Mouse (Mus musculus): Measurements from ENCODE around the gene Rin1. TPM values are rescaled to one million over a fixed set of nuclear protein-coding genes. Genes with fewer than 3 reads are reported as not detected.
"Not testable (repeated sequence)": the region's sequence is repeated elsewhere in the genome, so short reads cannot be mapped to it uniquely, and the experiment has no call there.

Rin1 gene
- 3.0 and 4.3 TPM in 2 replicates for polyA plus RNA-seq (2014; fragmentation: Nextera tagmentation; extraction: Ambion mirVana)

DNA sequence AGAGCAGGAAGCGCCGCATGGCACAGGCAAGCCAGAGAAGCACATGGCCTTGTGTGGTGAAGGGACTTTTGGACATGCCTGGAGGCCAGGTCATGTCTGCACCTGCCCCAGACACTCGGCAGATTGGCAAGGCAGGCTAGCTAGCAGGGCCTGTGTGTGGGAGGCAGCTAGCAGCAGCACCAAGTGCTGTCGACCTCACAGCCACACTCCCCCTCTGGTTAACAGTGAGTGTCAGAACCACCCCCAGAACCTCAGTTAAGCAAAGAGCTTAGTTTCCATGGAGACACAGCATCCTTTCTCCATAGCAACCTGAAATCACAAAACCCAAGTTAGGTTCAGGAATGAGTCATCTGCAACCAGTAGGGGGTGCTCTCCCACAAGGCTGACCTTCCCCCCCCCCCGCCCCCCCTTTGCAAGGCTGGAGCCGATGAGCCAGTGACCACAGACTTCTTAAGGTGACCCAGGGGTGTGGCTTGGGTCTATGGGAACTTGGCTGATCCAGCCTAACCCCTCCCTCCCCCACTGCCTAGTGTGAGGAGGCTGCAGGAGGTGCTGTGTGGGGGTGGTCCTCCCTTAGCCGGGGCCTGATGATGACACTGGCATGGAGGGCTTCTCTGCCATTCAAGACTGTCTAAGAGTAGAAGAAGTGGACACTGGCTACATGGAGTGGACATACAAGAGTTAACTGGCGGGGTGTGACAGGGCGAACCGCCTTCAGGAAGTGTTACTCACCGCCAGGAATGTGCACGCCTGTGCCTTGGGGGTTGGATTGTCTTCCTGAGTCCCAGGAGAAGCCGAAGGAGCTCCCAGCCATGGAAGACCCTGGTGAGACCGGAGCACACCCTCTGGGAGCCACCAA, at the start of gene Rin1:
Gene Rin1, plus strand, starts transcription at position 435 of the 859 bp plus-strand sequence.
- no peaks in the 10 kb centered on the region for H3K9me3 ChIP-seq (replicated peaks; ENCODE audit: control insufficient read depth, low read length)
- H3K4me2 ChIP-seq, result peak within 1 kb of the TSS; percentile 57
- peak within 1 kb of the TSS; percentile 24 for H3K4me3 ChIP-seq (ENCODE audit: low read depth, low read length)
- H3K36me3 ChIP-seq (ENCODE audit: control insufficient read depth, insufficient read depth, low read length), result no peaks in the 10 kb centered on the region; the same call in 1 of the 2 replicates
- peaks cover 26% of the 10 kb centered on the region for H3K27me3 ChIP-seq (ENCODE audit: control insufficient read depth, insufficient read depth, low read length)
- peak; percentile 51 for ATAC-seq (replicated peaks; ENCODE audit: insufficient number of reproducible peaks, low FRiP score, low TSS enrichment)
- H3K9ac ChIP-seq (ENCODE audit: low read depth, low read length), result peak within 1 kb of the TSS; percentile 23; the same call in 1 of the 2 replicates
- 16% methylated on average over 14 of the region's 14 CpGs for WGBS (ENCODE audit: insufficient replicate concordance)
- peaks cover 21% of the 10 kb centered on the region for H3K4me1 ChIP-seq (ENCODE audit: control insufficient read depth, insufficient read depth, low read length)
- peak within 1 kb of the TSS; percentile 1; the same call in 1 of the 2 replicates for H3K27ac ChIP-seq (ENCODE audit: low read depth, low read length)

- WGBS (ENCODE audit: insufficient replicate concordance), result 1% methylated on average over 39 of the region's 39 CpGs
- H3K4me3 ChIP-seq (ENCODE audit: low read depth, low read length), result peak overlapping the region; percentile 33
- no peaks in the 10 kb centered on the region for H3K9me3 ChIP-seq (replicated peaks; ENCODE audit: control insufficient read depth, low read length)
- H3K4me2 ChIP-seq, result peak overlapping the region; percentile 63
- ATAC-seq (replicated peaks; ENCODE audit: insufficient number of reproducible peaks, low FRiP score, low TSS enrichment), result peak; percentile 84
- no peaks in the 10 kb centered on the region for H3K36me3 ChIP-seq (ENCODE audit: control insufficient read depth, insufficient read depth, low read length)
- H3K27me3 ChIP-seq (ENCODE audit: control insufficient read depth, insufficient read depth, low read length), result peaks cover 9% of the 10 kb centered on the region; the same call in 1 of the 2 replicates
- peak overlapping the region; percentile 30 for H3K27ac ChIP-seq (ENCODE audit: low read depth, low read length)
- 0 out of 2 replicates have a peak overlapping the region, but pooled peaks have one; percentile 0 for H3K9ac ChIP-seq (ENCODE audit: low read depth, low read length)
- H3K4me1 ChIP-seq (ENCODE audit: control insufficient read depth, insufficient read depth, low read length), result peaks cover 11% of the 10 kb centered on the region; the same call in 1 of the 2 replicates
Measured at GRCm38 (mm10) chr19:5001666-5002406, 48.4 kb upstream of the Rin1 start.

GRCm38 (mm10) chr19:5003644-5004043, 46.6 kb upstream of the Rin1 start:
- H3K4me1 ChIP-seq (ENCODE audit: control insufficient read depth, insufficient read depth, low read length), result peaks cover 11% of the 10 kb centered on the region; the same call in 1 of the 2 replicates
- WGBS (ENCODE audit: insufficient replicate concordance), result 49% methylated on average over 2 of the region's 2 CpGs
- not testable (repeated sequence) for ATAC-seq (replicated peaks; ENCODE audit: insufficient number of reproducible peaks, low FRiP score, low TSS enrichment); H3K27ac ChIP-seq (ENCODE audit: low read depth, low read length); H3K9me3 ChIP-seq (replicated peaks; ENCODE audit: control insufficient read depth, low read length); H3K9ac ChIP-seq (ENCODE audit: low read depth, low read length); H3K4me2 ChIP-seq; H3K4me3 ChIP-seq (ENCODE audit: low read depth, low read length); H3K36me3 ChIP-seq (ENCODE audit: control insufficient read depth, insufficient read depth, low read length); H3K27me3 ChIP-seq (ENCODE audit: control insufficient read depth, insufficient read depth, low read length)

DNA sequence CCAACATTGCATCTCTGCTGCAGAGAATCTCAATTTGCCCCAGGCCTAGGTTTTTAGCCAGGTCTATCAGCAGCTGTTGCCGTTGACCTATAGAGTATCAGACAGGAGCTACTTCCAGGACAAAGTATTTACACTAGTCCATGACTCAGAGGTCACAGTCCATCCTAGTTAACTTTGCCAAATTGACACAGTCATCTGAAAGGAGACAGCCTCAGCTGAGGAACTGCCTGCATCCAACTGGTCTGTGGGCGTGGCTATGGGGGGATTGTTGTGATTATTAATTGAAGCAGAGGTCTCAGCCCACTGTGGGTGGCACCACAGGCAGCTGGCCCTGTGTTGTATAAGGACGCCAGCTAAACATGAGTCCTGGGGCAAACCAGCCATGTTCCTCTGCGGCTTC, 45.4 kb upstream of the Rin1 start:
- H3K27me3 ChIP-seq (ENCODE audit: control insufficient read depth, insufficient read depth, low read length), result peaks cover 9% of the 10 kb centered on the region; the same call in 1 of the 2 replicates
- no peak overlapping the region for H3K9ac ChIP-seq (ENCODE audit: low read depth, low read length)
- peaks cover 3% of the 10 kb centered on the region; the same call in 1 of the 2 replicates for H3K4me1 ChIP-seq (ENCODE audit: control insufficient read depth, insufficient read depth, low read length)
- H3K4me2 ChIP-seq, result no peak overlapping the region
- no peaks in the 10 kb centered on the region for H3K9me3 ChIP-seq (replicated peaks; ENCODE audit: control insufficient read depth, low read length)
- 63% methylated on average over 4 of the region's 4 CpGs for WGBS (ENCODE audit: insufficient replicate concordance)
- no peak overlapping the region for H3K27ac ChIP-seq (ENCODE audit: low read depth, low read length)
- H3K36me3 ChIP-seq (ENCODE audit: control insufficient read depth, insufficient read depth, low read length), result no peaks in the 10 kb centered on the region
- no peak overlapping the region for H3K4me3 ChIP-seq (ENCODE audit: low read depth, low read length)
- no peak for ATAC-seq (replicated peaks; ENCODE audit: insufficient number of reproducible peaks, low FRiP score, low TSS enrichment)

- no peak overlapping the region for H3K4me2 ChIP-seq
- no peak overlapping the region for H3K9ac ChIP-seq (ENCODE audit: low read depth, low read length)
- no peak overlapping the region for H3K27ac ChIP-seq (ENCODE audit: low read depth, low read length)
- no peaks in the 10 kb centered on the region for H3K27me3 ChIP-seq (ENCODE audit: control insufficient read depth, insufficient read depth, low read length)
- no peaks in the 10 kb centered on the region for H3K9me3 ChIP-seq (replicated peaks; ENCODE audit: control insufficient read depth, low read length)
- no peaks in the 10 kb centered on the region for H3K36me3 ChIP-seq (ENCODE audit: control insufficient read depth, insufficient read depth, low read length)
- WGBS (ENCODE audit: insufficient replicate concordance), result 46% methylated on average over 8 of the region's 8 CpGs
- H3K4me3 ChIP-seq (ENCODE audit: low read depth, low read length), result no peak overlapping the region
- peaks cover 11% of the 10 kb centered on the region; the same call in 1 of the 2 replicates for H3K4me1 ChIP-seq (ENCODE audit: control insufficient read depth, insufficient read depth, low read length)
- ATAC-seq (replicated peaks; ENCODE audit: insufficient number of reproducible peaks, low FRiP score, low TSS enrichment), result no peak
Measured at GRCm38 (mm10) chr19:5013138-5013537, 37.1 kb upstream of the Rin1 start.

DNA sequence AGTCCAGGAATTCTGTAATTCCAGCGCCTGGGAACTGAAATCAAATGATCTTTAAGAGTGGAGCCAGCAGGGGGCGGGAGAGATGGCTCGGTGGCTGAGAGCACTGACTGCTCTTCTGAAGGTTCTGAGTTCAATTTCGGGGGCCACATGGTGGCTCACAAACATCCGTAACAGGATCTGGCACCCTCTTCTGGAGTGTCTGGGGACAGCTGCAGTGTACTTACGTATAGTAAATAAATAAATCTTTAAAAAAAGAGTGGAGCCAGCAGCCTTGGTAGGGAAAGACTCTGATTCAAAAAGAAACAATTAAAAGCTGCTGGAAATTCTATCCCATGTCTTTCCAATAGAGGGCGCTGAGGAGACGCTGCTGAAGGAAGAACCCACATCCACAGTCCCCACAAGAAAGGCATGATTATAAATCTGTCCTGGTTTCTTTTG, 35.3 kb upstream of the Rin1 start:
- Histone ChIP-seq H3K9ac (ENCODE audit: low read depth, low read length) (no peak overlapping the region; the same call in 1 of the 2 replicates), H3K36me3 (ENCODE audit: control insufficient read depth, insufficient read depth, low read length) (no peaks in the 10 kb centered on the region), H3K4me1 (ENCODE audit: control insufficient read depth, insufficient read depth, low read length) (peaks cover 11% of the 10 kb centered on the region; the same call in 1 of the 2 replicates), H3K4me3 (ENCODE audit: low read depth, low read length) (no peak overlapping the region), H3K27me3 (ENCODE audit: control insufficient read depth, insufficient read depth, low read length) (no peaks in the 10 kb centered on the region), H3K4me2 (no peak overlapping the region), H3K27ac (ENCODE audit: low read depth, low read length) (no peak overlapping the region), H3K9me3 (replicated peaks; ENCODE audit: control insufficient read depth, low read length) (no peaks in the 10 kb centered on the region)
- 20% methylated on average over 8 of the region's 8 CpGs for WGBS (ENCODE audit: insufficient replicate concordance)
- no peak for ATAC-seq (replicated peaks; ENCODE audit: insufficient number of reproducible peaks, low FRiP score, low TSS enrichment)

- Histone ChIP-seq H3K4me3 (ENCODE audit: low read depth, low read length) (no peak overlapping the region), H3K27me3 (ENCODE audit: control insufficient read depth, insufficient read depth, low read length) (no peaks in the 10 kb centered on the region), H3K27ac (ENCODE audit: low read depth, low read length) (peak overlapping the region; percentile 95), H3K4me1 (ENCODE audit: control insufficient read depth, insufficient read depth, low read length) (peaks cover 11% of the 10 kb centered on the region; the same call in 1 of the 2 replicates), H3K9me3 (replicated peaks; ENCODE audit: control insufficient read depth, low read length) (no peaks in the 10 kb centered on the region), H3K36me3 (ENCODE audit: control insufficient read depth, insufficient read depth, low read length) (no peaks in the 10 kb centered on the region), H3K9ac (ENCODE audit: low read depth, low read length) (peak overlapping the region; percentile 36; the same call in 1 of the 2 replicates), H3K4me2 (peak overlapping the region; percentile 56)
- peak; percentile 67; the same call in 1 of the 2 replicates for ATAC-seq (replicated peaks; ENCODE audit: insufficient number of reproducible peaks, low FRiP score, low TSS enrichment)
- WGBS (ENCODE audit: insufficient replicate concordance), result 24% methylated on average over 10 of the region's 10 CpGs
Measured at GRCm38 (mm10) chr19:5016221-5016742, 34.0 kb upstream of the Rin1 start.

DNA sequence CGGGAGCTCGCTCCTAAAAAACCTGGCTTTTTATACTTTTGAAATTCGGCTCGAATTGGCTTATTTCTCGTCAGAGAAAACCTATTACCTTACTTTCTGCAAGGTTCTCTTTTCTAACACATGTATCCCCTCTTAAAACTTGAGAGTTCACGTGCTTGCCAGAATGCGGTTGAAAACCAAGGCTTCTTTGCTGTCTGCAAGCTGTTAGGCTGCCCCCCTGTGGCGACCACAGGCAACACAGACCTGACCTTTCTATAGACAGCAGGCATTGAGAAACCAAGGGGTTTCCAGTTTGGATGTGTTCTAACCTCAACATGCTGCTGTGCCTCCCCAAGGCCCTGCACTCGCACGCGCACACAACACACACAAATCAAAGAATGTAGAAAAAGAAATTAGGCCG, 33.5 kb upstream of the Rin1 start:
- Histone ChIP-seq H3K4me2 (peak overlapping the region; percentile 56), H3K27ac (ENCODE audit: low read depth, low read length) (peak overlapping the region; percentile 95), H3K4me1 (ENCODE audit: control insufficient read depth, insufficient read depth, low read length) (peaks cover 11% of the 10 kb centered on the region; the same call in 1 of the 2 replicates), H3K9ac (ENCODE audit: low read depth, low read length) (0 out of 2 replicates have a peak overlapping the region, but pooled peaks have one; percentile 36), H3K4me3 (ENCODE audit: low read depth, low read length) (no peak overlapping the region), H3K36me3 (ENCODE audit: control insufficient read depth, insufficient read depth, low read length) (no peaks in the 10 kb centered on the region), H3K27me3 (ENCODE audit: control insufficient read depth, insufficient read depth, low read length) (no peaks in the 10 kb centered on the region), H3K9me3 (replicated peaks; ENCODE audit: control insufficient read depth, low read length) (no peaks in the 10 kb centered on the region)
- 15% methylated on average over 12 of the region's 12 CpGs for WGBS (ENCODE audit: insufficient replicate concordance)
- ATAC-seq (replicated peaks; ENCODE audit: insufficient number of reproducible peaks, low FRiP score, low TSS enrichment), result no peak
